Mouse (Mus musculus): Measurements from ENCODE around the gene Zc3hav1. TPM values are rescaled to one million over a fixed set of nuclear protein-coding genes. Genes with fewer than 3 reads are reported as not detected.

Zc3hav1 gene
- total RNA-seq, 2 experiments from 2014 or later: 4.6 to 4.9 TPM

DNA sequence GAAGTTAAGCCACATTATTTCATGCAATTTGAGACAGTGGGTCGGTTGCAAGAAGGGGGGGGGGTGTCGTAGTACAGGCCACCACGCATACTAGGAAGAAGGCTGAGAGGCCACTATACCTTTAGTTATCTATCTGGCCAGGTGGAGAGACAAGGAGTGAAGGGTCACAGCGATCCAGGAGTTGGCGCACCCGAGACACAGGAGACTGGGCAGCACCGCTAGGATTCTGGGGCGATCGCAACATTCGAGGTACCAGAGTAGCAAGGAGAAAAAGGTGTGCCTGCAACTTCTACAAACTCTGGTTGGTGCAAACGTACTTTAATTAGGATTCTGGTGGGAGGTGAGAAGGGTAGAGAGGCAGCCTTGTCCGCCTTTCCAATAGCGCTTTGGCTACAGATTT, 1.2 kb downstream of the Zc3hav1 start:
- no peak for DNase-seq (ENCODE audit: low spot score in 2 of 2)

DNA sequence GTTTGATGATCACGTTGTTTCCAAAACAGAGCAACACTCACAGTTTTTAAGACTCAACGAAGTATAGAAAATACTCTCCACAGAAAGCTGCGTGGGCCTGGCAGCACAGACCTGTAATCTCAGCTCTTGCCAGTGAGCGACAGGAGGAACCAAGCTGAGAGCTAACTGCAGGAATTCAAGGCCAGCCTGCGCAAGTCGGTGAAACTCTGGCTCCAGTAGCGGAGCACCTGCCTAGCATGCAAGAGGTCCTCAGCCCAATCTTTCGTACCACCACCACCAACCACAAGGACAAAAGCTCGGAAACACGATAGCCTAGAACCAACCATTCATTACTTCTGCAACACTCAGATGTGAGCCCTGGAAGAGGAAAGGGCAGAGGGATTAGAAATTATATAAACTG, 2.0 kb downstream of the Zc3hav1 start:
- no peak for DNase-seq (ENCODE audit: low spot score in 2 of 2)

GRCm38 (mm10) chr6:38351930-38352329, 2.5 kb downstream of the Zc3hav1 start:
- no peak for DNase-seq (ENCODE audit: low spot score in 2 of 2)

DNA sequence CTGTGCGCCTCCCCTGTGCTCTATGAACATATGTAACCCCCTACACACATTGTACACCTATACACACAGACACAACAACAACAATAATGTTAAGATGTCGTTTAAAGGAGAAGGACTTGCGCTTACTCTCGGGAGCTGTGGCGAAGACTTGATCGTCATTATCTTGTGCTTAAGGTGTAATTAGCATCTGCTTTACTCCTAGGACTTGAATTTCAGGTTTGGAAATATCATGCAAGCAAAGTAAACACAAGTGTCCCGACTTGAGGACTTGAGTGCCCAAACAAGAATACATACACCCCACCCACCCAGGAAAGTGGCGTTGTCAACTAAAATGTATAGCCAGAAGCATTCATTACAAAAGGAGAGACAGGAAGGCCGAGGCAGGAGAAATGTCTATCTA, 4.6 kb downstream of the Zc3hav1 start:
- no peak for DNase-seq (ENCODE audit: low spot score in 2 of 2)

GRCm38 (mm10) chr6:38348811-38349453, 5.5 kb downstream of the Zc3hav1 start:
- no peak for DNase-seq (ENCODE audit: low spot score in 2 of 2)

DNA sequence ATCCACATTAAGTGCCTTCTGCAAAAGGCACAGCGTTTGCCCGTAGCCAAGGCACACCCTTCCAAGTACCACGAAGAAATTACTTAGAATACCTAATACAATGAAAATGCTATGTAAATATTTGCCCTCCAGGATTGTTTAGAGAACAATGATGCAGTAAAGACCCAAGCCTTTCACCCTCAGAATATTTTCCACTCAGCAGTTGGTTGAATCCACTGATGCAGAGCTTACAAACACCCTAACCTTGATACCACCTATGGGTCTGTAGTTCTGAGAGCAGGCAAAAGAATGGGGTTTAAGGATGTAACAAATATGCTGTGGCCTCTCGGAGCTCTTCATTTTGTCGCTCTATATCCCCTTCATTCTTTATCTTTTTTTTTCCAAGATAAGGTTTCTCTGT, 6.5 kb downstream of the Zc3hav1 start:
- DNase-seq (ENCODE audit: low spot score in 2 of 2): no peak

DNA sequence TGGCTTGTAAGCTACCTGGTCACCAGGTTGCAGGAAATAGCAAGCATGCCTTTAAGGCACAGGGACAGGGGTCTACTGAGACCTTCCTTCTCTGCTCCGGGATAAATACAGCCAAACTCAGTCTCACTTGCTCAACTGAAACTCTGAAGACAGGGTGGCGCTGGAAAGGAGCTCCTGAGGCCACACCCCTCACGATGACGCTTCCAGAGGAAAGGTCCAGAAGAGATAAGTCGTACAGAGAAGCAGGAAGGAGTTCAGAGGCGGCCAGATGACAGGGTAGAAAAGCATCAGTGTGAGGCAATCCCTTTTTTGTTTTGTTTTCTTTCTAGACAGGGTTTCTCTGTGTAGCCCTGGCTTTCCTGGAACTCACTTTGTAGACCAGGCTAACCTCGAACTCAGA, 8.6 kb downstream of the Zc3hav1 start:
- no peak for DNase-seq (ENCODE audit: low spot score in 2 of 2)

DNA sequence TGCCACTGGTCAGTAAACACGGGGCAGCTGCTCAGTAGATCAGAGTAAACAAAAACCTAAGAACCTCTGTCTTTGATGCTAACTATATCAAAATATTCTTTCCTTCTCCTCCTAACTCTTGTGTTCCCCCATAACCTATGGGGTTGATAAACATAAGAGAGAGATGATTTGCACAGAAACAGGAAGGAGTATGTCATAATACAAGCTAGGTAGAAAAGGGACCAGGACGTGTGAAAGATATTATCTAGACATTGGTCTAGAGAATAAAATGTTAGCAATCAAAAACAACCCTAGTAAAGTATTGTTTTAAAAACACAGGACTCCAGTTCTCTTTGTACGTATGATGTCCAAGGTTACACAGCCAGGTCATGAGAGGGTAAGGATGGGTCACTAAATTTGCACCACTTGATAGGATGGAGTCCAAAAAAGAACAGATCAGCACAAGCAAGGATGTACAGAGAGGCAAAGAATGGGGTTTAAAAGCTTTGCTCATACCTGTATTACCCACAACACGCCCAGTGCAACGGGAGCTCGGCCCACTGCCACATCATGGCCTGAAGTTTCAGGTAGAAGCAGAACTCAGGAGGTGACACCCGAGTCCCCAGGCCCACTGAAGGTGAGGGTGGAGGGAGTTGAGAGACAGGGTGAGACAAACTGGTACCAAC, 10.3 kb downstream of the Zc3hav1 start:
- no peak for DNase-seq (ENCODE audit: low spot score in 2 of 2)

- DNase-seq (ENCODE audit: low spot score in 2 of 2): no peak
Observed at GRCm38 (mm10) chr6:38343581-38343980, 10.8 kb downstream of the Zc3hav1 start.

GRCm38 (mm10) chr6:38342666-38342992, 11.8 kb downstream of the Zc3hav1 start:
- DNase-seq (ENCODE audit: low spot score in 2 of 2): no peak

GRCm38 (mm10) chr6:38341751-38342665, 12.4 kb downstream of the Zc3hav1 start:
- no peak for DNase-seq (ENCODE audit: low spot score in 2 of 2)

- DNase-seq (ENCODE audit: low spot score in 2 of 2): no peak
Observed at GRCm38 (mm10) chr6:38339078-38339477, 15.3 kb downstream of the Zc3hav1 start.

DNA sequence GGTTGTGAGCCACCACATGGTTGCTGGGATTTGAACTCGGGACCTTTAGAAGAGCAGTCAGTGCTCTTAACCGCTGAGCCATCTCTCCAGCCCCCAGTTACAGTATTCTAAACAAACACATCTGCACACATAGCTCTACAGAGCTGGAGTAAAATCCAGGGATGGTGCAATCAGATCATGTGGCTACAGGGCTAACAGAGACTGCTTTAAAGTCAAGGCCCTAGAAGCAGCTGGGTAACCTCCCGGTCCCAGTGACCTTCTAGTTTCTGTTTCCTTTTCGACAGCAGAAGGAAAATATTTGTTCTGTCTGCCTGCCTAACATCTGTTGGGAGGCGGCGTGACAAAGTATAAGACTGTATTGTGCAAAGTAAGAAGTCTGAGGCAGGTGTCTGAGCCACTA, 16.5 kb downstream of the Zc3hav1 start:
- DNase-seq (ENCODE audit: low spot score in 2 of 2): no peak

- no peak for DNase-seq (ENCODE audit: low spot score in 2 of 2)
Observed at GRCm38 (mm10) chr6:38337166-38337705, 17.2 kb downstream of the Zc3hav1 start.

- DNase-seq (ENCODE audit: low spot score in 2 of 2): no peak
Observed at GRCm38 (mm10) chr6:38335264-38335663, 19.1 kb downstream of the Zc3hav1 start.

GRCm38 (mm10) chr6:38326596-38326995, 27.8 kb downstream of the Zc3hav1 start:
- DNase-seq (ENCODE audit: low spot score in 2 of 2): peak; percentile 50 to 66

- DNase-seq (ENCODE audit: low spot score in 2 of 2): no peak
Observed at GRCm38 (mm10) chr6:38320621-38321020, 33.8 kb downstream of the Zc3hav1 start.

DNA sequence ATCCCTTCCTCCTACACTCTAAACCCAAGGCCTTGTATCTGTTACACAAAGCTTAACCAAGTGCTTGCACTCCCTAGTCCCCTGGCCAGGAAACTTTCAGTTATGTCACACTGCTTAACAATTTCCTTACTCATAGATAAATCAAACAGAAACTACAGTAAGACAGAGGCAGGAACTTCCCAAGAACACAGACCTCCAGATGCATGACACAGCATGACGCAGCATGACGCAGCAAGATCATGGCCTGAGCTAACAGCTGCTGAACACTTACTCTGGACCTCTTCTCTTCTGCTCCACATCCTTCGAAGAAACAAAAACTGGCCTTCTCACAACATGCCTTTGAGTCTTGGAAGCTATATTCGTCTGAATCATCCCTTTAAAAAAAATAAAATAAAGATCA, 38.4 kb downstream of the Zc3hav1 start:
- no peak for DNase-seq (ENCODE audit: low spot score in 2 of 2)

DNA sequence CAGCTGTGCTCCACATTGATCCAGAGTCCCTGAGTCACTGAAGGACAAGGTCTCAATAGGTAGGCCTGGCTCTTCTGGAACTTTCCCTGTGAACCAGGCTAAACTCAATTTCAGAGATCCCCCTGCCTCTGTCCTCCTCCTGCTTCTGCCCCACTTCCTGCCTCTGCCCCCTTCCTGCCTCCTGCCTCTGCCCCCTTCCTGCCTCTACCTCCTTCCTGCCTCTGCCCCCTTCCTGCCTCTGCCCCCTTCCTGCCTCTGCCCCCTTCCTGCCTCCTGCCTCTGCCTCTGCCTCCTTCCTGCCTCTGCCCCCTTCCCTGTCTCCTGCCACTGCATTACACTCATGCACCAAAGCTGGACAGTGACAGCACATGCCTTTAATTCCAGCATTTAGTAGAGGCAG, 44.7 kb downstream of the Zc3hav1 start:
- DNase-seq (ENCODE audit: low spot score in 2 of 2): no peak

DNA sequence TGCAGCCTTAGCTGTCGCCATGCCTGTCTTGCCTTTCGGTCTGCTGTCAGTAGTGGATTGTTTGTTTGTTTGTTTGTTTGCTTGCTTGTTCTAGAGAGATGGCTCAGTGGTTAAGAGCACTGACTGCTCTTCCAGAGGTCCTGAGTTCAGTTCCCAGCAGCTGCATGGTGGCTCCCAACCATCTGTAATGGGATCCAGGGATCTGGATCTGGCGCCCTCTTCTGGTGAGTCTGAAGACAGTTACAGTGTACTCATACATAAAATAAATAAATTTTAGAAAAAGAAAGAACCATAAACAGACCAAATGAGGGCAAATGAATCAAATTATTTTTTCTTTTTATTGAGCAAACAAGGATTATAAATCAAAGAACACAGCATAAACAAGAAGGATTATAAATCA, 49.4 kb downstream of the Zc3hav1 start:
- DNase-seq (ENCODE audit: low spot score in 2 of 2): no peak

- DNase-seq (ENCODE audit: low spot score in 2 of 2): peak; percentile 48 to 65
Observed at GRCm38 (mm10) chr6:38298761-38299401, 55.5 kb downstream of the Zc3hav1 start, which contains the start of gene Zc3hav1l. Gene Zc3hav1l, minus strand, starts transcription at chr6:38299259.

Measured in left cerebral cortex, adult 18-20 months (tissue).